Mouse (Mus musculus) small intestine, adult 10 weeks (tissue): ENCODE measurements around the gene Gmps. TPM values are rescaled to one million over a fixed set of nuclear protein-coding genes. Genes with fewer than 3 reads are reported as not detected.

Experiments used
- polyA plus RNA-seq: library from polyadenylated mRNA; stranded (reverse); fragments of 350-450 nt; fragmentation: Illumina TruSeq; extraction: RNeasy Lipid Tissue Mini Kit (QIAGEN cat#74804); gene quantifications from one replicate; pipeline ENCODE4 v1.2.3, GENCODE M21; 2014; ENCODE audit warnings: low replicate concordance

Gene Gmps
- polyA plus RNA-seq: 30.5 TPM

GRCm38 (mm10) chr3:63975955-63976908 is at the start of gene Gmps:
Gene Gmps (plus strand): TSS chr3:63976106.

DNA sequence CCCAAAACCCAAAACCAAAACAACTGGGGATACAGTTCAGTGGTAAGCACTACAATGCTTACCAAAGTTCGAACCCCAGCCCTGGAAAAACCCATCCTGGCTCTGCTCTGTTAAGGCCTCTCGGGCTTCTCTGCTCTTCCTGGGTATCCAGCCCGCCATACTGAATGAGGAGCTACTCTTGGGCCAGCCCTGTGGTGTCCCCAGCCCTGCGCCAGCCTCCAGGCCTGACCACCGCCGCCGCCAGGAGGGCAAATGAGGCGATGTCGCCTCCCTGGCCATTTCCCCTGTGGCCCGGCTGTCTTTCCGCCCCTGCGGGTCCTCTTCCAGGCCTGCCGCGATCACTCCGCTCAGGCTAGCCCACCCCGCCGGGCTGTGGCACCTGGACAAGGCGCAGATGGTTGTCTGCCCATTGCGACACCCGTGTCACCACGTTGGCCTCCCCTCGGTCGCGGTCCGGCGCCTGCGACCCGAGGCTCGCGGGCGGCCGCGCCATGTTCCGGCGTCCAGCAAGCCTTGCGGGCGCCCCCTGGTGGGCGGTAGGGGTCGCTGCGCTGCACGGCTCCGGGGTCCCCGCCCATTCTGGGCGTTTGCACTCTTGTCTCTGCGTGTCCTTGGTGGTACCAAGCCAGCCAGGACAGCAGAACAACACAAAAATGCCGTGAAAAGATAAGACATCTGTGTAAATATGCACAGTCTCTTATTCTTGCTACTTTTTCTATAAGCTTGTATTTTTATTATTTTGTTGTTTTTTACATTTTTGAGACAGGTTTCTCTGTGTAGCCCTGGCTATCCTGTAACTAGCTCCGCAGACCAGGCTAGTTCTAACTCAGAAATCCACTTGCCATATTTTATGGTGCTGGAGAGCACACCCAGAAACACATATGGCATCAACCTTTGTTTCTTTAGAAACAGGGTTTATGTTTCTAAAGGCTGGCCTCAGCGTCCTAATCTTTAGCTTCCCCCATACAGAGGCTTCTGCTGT is 46.7 kb upstream of the Gmps start, which contains the start of gene E130311K13Rik:
E130311K13Rik (minus strand) TSS at position 595 of the 982 bp plus-strand sequence.

GRCm38 (mm10) chr3:63964100-63964921 is 11.6 kb upstream of the Gmps start, which contains the start of gene Slc33a1:
Gene Slc33a1 (minus strand): TSS chr3:63964768.

Other genes starting within 250 kb of the Gmps start
- gene Plch1, start 76.6 kb upstream of the Gmps start, polyA plus RNA-seq: 14.3 TPM
- gene E130311K13Rik, start 46.6 kb upstream of the Gmps start, polyA plus RNA-seq: 2.8 TPM
- gene Slc33a1, start 11.3 kb upstream of the Gmps start, polyA plus RNA-seq: 101 TPM
- gene Vmn2r1, start 105.4 kb downstream of the Gmps start, polyA plus RNA-seq: not detected
- not detected for gene Vmn2r2, start 165.8 kb downstream of the Gmps start, polyA plus RNA-seq